8 mouse cellular contexts compared by ENCODE assay signal in the genomic region with DNA sequence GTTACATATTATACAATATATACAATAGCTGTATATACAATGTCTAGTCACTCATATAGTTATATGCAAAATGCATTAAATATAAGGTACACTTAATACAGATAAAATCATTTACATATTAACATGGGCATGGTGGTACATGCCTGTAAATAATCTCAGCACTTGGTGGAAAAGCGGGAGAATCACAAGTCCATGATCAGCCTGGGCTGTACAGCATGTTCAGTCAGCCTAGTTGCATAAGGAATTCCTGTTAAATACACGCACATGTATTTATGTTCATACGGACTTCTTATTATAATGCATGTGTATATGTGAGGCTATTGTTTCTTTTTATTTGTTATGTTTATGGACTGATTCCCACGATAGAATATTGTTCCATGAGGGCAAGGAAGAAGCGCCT. TPM values are rescaled to one million over a fixed set of nuclear protein-coding genes. Genes with fewer than 3 reads are reported as not detected.
A peak's percentile ranks its signal among the peaks of the same experiment; 100 is the strongest.
DNase-seq lines count a peak whose midpoint lies in the region; ATAC-seq and TF ChIP-seq lines count a peak whose summit lies in the region.

No protein-coding gene starts in this region.

- no peaks in the 10 kb centered on the region for H3K9me3 ChIP-seq in embryonic facial prominence, embryonic 14.5 days (ENCODE audit: control insufficient read depth, low read length)
- no peaks in the 10 kb centered on the region for H3K9me3 ChIP-seq in intestine, postnatal 0 days (ENCODE audit: control insufficient read depth)
- H3K9me3 ChIP-seq in neural tube, embryonic 13.5 days: no peaks in the 10 kb centered on the region

- DNase-seq in left cerebral cortex, adult 2 months (ENCODE audit: extremely low spot score in 1 of 2, low spot score in 2 of 2): no peak
- DNase-seq in left cerebral cortex, adult 18-20 months (ENCODE audit: low spot score in 2 of 2): no peak
- DNase-seq in embryonic facial prominence, embryonic 14.5 days (ENCODE audit: low spot score): no peak
- no peak for DNase-seq in thymus, postnatal 36 days
- no peak for DNase-seq in left cerebral cortex, adult 9 months (ENCODE audit: low spot score in 2 of 2)
- no peak for DNase-seq in adipocyte (ENCODE audit: low spot score)

- TF ChIP-seq CTCF in left cerebral cortex, adult 2 months (IDR thresholded peaks at IDR 0.05): no peak
- no peak for TF ChIP-seq CTCF in intestine, postnatal 0 days (IDR thresholded peaks at IDR 0.05; ENCODE audit: low read depth)

- no peaks in the 10 kb centered on the region for H3K4me1 ChIP-seq in embryonic facial prominence, embryonic 14.5 days (ENCODE audit: control insufficient read depth, insufficient read depth, low read length)
- no peaks in the 10 kb centered on the region for H3K4me1 ChIP-seq in intestine, postnatal 0 days (replicated peaks; ENCODE audit: control insufficient read depth, insufficient read depth, low read length)
- H3K4me1 ChIP-seq in neural tube, embryonic 13.5 days (replicated peaks): 0 out of 2 replicates have a peak, but pooled peaks cover 7% of the 10 kb centered on the region

- ATAC-seq in embryonic facial prominence, embryonic 14.5 days (ENCODE audit: low read depth): no peak
- no peak for ATAC-seq in intestine, postnatal 0 days
- no peak for ATAC-seq in neural tube, embryonic 13.5 days (ENCODE audit: low read depth)

- H3K27me3 ChIP-seq in embryonic facial prominence, embryonic 14.5 days (replicated peaks; ENCODE audit: control insufficient read depth, insufficient read depth, low read length): no peaks in the 10 kb centered on the region
- H3K27me3 ChIP-seq in intestine, postnatal 0 days (replicated peaks; ENCODE audit: control insufficient read depth, insufficient read depth, low read length): no peaks in the 10 kb centered on the region
- H3K27me3 ChIP-seq in neural tube, embryonic 13.5 days: no peaks in the 10 kb centered on the region

- no peak overlapping the region for H3K27ac ChIP-seq in left cerebral cortex, adult 2 months
- H3K27ac ChIP-seq in embryonic facial prominence, embryonic 14.5 days (replicated peaks; ENCODE audit: low read depth, low read length): no peak overlapping the region
- H3K27ac ChIP-seq in intestine, postnatal 0 days (ENCODE audit: low read depth, low read length): no peak overlapping the region
- H3K27ac ChIP-seq in neural tube, embryonic 13.5 days (replicated peaks): no peak overlapping the region

- intact Hi-C loops in left cerebral cortex, adult 2 months (cut with DNase I): no loop called here

- peak overlapping the region; percentile 71 for H3K4me2 ChIP-seq in embryonic facial prominence, embryonic 14.5 days (ENCODE audit: low read depth, low read length)
- peak overlapping the region; percentile 75 for H3K4me2 ChIP-seq in intestine, postnatal 0 days (replicated peaks; ENCODE audit: low read depth)
- peak overlapping the region; percentile 70 for H3K4me2 ChIP-seq in neural tube, embryonic 13.5 days

- WGBS in embryonic facial prominence, embryonic 14.5 days: 32% methylated on average over 5 of the region's 5 CpGs
- WGBS in intestine, postnatal 0 days: 28% methylated on average over 5 of the region's 5 CpGs
- 34% methylated on average over 5 of the region's 5 CpGs for WGBS in neural tube, embryonic 13.5 days

- H3K4me3 ChIP-seq in left cerebral cortex, adult 2 months: peak overlapping the region; percentile 57
- H3K4me3 ChIP-seq in embryonic facial prominence, embryonic 14.5 days (ENCODE audit: low read depth, low read length): peak overlapping the region; percentile 48
- H3K4me3 ChIP-seq in intestine, postnatal 0 days (ENCODE audit: low read depth, low read length): peak overlapping the region; percentile 48
- H3K4me3 ChIP-seq in neural tube, embryonic 13.5 days: peak overlapping the region; percentile 48

- H3K36me3 ChIP-seq in embryonic facial prominence, embryonic 14.5 days (ENCODE audit: control insufficient read depth, insufficient read depth, low read length): no peaks in the 10 kb centered on the region
- H3K36me3 ChIP-seq in intestine, postnatal 0 days (ENCODE audit: control insufficient read depth, insufficient read depth): no peaks in the 10 kb centered on the region
- H3K36me3 ChIP-seq in neural tube, embryonic 13.5 days: no peaks in the 10 kb centered on the region

- no peak overlapping the region for H3K9ac ChIP-seq in embryonic facial prominence, embryonic 14.5 days (ENCODE audit: low read depth, low read length)
- H3K9ac ChIP-seq in intestine, postnatal 0 days (ENCODE audit: low read depth, low read length): no peak overlapping the region
- 0 out of 2 replicates have a peak overlapping the region, but pooled peaks have one; percentile 41 for H3K9ac ChIP-seq in neural tube, embryonic 13.5 days

RNA-seq across cellular contexts. Expression of gene Uba1, which starts 0.5 kb away (rescaled TPM):
- 100 to 1,000 TPM; 337 to 348 TPM for total RNA-seq in left cerebral cortex, adult 2 months (2021)
- 100 to 1,000 TPM; 348 to 355 TPM for total RNA-seq in left cerebral cortex, adult 18-20 months (2021)
- 165 and 192 TPM in 2 replicates for polyA plus RNA-seq in embryonic facial prominence, embryonic 14.5 days (2014; fragmentation: Nextera tagmentation; extraction: Ambion mirVana)
- polyA plus RNA-seq in intestine, postnatal 0 days (2015; fragmentation: Nextera tagmentation; extraction: Ambion mirVana): 77.1 and 79.7 TPM in 2 replicates
- polyA plus RNA-seq in neural tube, embryonic 13.5 days (2015; fragmentation: Nextera tagmentation; extraction: Ambion mirVana): 390 TPM in 2 replicates

RNA-seq across cellular contexts. Expression of gene Cdk16, which starts 30.2 kb away (rescaled TPM):
- 100 to 1,000 TPM; 252 to 273 TPM for total RNA-seq in left cerebral cortex, adult 2 months (2021)
- 100 to 1,000 TPM; 235 to 249 TPM for total RNA-seq in left cerebral cortex, adult 18-20 months (2021)
- polyA plus RNA-seq in embryonic facial prominence, embryonic 14.5 days (2014; fragmentation: Nextera tagmentation; extraction: Ambion mirVana): 97.5 and 97.7 TPM in 2 replicates
- 50.0 and 51.6 TPM in 2 replicates for polyA plus RNA-seq in intestine, postnatal 0 days (2015; fragmentation: Nextera tagmentation; extraction: Ambion mirVana)
- polyA plus RNA-seq in neural tube, embryonic 13.5 days (2015; fragmentation: Nextera tagmentation; extraction: Ambion mirVana): 145 and 146 TPM in 2 replicates

RNA-seq across cellular contexts. Expression of gene Ndufb11, which starts 40.2 kb away (rescaled TPM):
- total RNA-seq in left cerebral cortex, adult 2 months (2021): 100 to 1,000 TPM; 142 to 157 TPM
- 100 to 1,000 TPM; 146 to 150 TPM for total RNA-seq in left cerebral cortex, adult 18-20 months (2021)
- 259 and 273 TPM in 2 replicates for polyA plus RNA-seq in embryonic facial prominence, embryonic 14.5 days (2014; fragmentation: Nextera tagmentation; extraction: Ambion mirVana)
- polyA plus RNA-seq in intestine, postnatal 0 days (2015; fragmentation: Nextera tagmentation; extraction: Ambion mirVana): 327 and 339 TPM in 2 replicates
- polyA plus RNA-seq in neural tube, embryonic 13.5 days (2015; fragmentation: Nextera tagmentation; extraction: Ambion mirVana): 238 and 249 TPM in 2 replicates

RNA-seq across cellular contexts. Expression of gene Rbm10, which starts 40.3 kb away (rescaled TPM):
- total RNA-seq in left cerebral cortex, adult 2 months (2021): 10 to 100 TPM; 49.2 to 50.0 TPM
- total RNA-seq in left cerebral cortex, adult 18-20 months (2021): 10 to 100 TPM; 45.0 to 45.1 TPM
- polyA plus RNA-seq in embryonic facial prominence, embryonic 14.5 days (2014; fragmentation: Nextera tagmentation; extraction: Ambion mirVana): 43.5 and 51.3 TPM in 2 replicates
- polyA plus RNA-seq in intestine, postnatal 0 days (2015; fragmentation: Nextera tagmentation; extraction: Ambion mirVana): 15.8 and 16.3 TPM in 2 replicates
- 58.0 and 61.7 TPM in 2 replicates for polyA plus RNA-seq in neural tube, embryonic 13.5 days (2015; fragmentation: Nextera tagmentation; extraction: Ambion mirVana)

RNA-seq across cellular contexts. Expression of gene Usp11, which starts 46.1 kb away (rescaled TPM):
- 100 to 1,000 TPM; 103 to 106 TPM for total RNA-seq in left cerebral cortex, adult 2 months (2021)
- 100 to 1,000 TPM; 109 to 123 TPM for total RNA-seq in left cerebral cortex, adult 18-20 months (2021)
- 46.4 and 49.5 TPM in 2 replicates for polyA plus RNA-seq in embryonic facial prominence, embryonic 14.5 days (2014; fragmentation: Nextera tagmentation; extraction: Ambion mirVana)
- polyA plus RNA-seq in intestine, postnatal 0 days (2015; fragmentation: Nextera tagmentation; extraction: Ambion mirVana): 3.8 and 4.1 TPM in 2 replicates
- 91.5 and 94.7 TPM in 2 replicates for polyA plus RNA-seq in neural tube, embryonic 13.5 days (2015; fragmentation: Nextera tagmentation; extraction: Ambion mirVana)
